Mouse (Mus musculus) lung, postnatal 14 days (tissue): ENCODE data around the gene Cd164l2.

Experiments used
- DNase-seq: peaks from one replicate; pipeline ENCODE4 v3.0.0; 2021

Gene Cd164l2

DNA sequence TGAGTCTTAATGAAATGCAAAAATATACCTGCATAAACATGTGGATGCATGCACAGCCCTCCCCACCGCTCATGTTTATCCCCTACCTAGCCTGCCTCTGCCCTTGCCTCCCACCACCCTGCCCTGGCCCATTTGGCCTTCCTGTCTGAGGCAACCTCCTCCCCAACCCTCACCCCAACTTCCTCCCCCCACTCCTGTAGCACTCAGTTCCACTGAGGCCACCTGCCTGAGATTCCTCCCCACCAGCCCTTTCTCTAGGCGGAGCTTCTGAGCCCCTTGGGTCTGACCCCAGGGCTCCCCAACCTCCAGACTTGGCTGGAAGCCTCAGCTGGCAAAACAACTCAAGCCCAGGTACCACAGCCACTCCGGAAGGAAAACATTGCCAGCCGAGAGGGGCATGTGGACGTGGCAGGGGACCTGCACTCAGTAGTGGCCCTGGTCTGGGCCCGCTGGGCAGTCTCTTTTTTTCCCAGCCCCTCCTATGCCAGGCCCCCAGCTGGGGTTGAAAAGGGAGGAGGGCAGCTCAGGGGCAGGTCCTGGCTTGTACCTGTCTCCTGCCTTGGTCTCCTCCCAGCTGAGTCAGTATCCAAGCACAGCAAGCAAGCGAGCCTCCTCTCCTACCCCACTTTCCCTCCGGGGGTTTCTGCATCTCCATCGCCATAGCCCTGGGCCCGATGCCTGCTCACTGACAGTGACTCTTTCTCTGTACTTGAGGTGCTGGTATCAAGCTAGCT lies 49.9 kb downstream of the Cd164l2 start:
- DNase-seq: no peak

DNA sequence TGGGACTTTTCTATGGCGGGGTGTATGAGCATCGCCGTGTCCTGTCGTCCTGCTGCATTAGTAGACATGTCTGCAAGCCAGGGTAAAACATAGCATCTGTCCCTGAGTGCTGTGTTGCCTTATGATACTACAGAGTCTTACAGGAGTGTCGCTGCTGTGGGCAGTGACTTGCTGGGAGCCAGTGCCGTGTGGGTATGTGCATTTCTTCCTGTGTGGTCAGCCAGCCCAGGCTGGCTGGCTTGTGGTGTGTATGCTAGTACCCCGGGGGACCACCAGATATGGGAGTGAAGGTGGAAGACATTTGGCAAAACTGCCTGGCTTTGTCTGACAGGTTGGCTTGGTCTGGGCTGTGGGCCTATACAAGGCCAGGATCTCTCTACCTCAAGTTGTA lies 50.4 kb downstream of the Cd164l2 start:
- no peak for DNase-seq

GRCm38 (mm10) chr4:133262882-133263281 lies 51.0 kb downstream of the Cd164l2 start, which contains the start of gene Sytl1:
Gene Sytl1, minus strand, starts transcription at chr4:133263113.
- DNase-seq: no peak

DNA sequence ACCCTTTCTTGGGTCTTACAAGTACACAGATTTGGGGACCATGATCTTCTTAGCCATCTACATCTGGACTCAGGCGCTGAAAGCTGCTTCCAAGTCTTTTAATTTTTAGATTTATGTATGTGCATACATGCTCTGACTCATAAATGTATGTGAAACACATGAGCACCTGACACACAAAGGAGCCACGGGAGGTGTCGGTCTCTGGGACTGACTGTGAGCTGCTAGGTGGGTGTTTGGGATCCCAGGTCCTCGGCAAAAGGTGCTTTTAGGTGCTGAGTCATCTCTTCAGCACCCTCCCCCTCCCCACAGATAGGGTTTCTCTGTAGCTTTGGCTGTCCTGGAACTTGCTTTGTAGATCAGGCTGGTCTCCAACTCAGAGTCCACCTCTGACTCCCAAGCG lies 51.8 kb downstream of the Cd164l2 start:
- DNase-seq: no peak

GRCm38 (mm10) chr4:133264559-133264958 lies 52.6 kb downstream of the Cd164l2 start:
- DNase-seq: no peak

DNA sequence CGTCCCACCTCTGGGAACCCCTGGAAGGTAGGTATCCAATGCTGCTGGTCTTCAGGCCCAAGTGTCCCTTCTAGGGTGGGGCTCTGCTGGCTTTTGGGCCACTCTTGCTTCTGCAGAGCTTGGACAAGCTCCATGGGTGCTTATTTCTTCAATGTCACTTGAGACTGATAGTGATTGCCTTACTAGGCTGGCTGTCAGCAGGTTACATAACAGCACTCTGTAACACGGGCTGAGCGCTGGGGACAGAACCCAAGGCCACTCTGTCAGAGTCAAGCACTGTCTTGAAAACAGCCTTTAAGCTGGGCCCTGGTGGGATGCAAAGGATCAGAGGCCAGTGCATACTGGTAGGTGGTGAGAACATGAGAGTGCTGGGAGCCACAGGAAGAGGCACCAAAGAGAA lies 53.4 kb downstream of the Cd164l2 start:
- DNase-seq: no peak

GRCm38 (mm10) chr4:133265759-133266158 lies 53.8 kb downstream of the Cd164l2 start:
- DNase-seq: no peak

- no peak for DNase-seq
Observed at GRCm38 (mm10) chr4:133266248-133266880, 54.4 kb downstream of the Cd164l2 start.

DNA sequence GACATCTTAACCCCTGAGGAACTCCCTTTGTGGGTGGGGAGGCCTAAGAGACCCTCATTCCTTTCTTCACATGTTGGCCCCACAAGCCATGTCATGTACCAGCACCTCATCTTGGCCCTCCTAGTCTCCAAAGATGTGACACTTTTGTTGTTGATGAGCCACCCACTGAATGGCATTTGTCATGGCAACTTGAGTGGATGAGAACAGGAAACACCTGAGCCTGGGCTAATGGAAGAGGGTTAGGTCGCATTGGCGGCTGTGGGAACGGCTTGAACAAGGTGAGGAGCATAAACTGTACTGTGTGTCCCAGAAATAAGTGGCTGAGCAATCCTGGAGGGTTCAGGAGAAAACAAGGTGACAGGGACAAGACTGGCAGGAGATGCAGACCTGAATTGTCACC lies 57.0 kb downstream of the Cd164l2 start:
- no peak for DNase-seq

DNA sequence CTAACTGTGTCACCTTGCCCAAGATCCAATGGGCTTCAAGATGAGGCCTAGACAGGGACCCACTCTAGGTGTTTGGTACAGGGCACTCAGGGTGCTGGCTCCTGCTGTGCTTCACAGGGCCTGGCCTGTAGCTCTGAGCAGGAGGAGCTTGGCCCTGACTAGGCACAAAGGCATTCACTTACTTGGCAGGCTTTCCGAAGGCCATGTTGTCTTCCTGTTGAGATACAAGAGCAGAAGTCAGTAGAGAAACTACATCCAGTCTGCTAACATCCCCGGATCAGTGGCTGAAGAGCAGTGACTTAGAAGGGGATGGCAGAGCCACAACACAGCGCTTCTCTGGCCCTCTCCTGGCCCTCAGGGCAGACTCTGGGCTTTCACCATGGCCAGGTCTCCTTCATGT lies 57.7 kb downstream of the Cd164l2 start:
- DNase-seq: no peak

DNA sequence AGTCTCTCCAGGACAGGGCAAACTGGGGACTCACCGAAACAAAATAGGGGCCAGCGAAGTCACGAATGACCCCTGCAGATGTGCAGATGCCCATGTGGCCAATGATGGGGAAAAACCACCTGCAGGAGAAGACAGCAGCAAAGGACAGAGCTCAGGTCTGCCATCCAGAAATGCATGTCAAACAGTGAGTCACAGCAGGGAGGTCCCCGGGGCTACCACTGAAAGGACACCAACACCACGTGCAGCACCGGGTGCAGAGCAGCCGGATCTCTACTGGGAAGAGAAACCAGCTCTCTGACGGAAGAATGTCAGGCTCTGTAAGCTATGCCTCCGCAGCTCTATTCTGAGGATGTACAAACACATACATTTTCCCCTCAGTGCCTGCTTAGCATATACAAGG lies 59.0 kb downstream of the Cd164l2 start:
- no peak for DNase-seq
